Mouse (Mus musculus) heart, postnatal 0 days (tissue): ENCODE measurements around the gene Ankrd44.

ENCODE experiments used
- CTCF ChIP-seq: IDR thresholded peaks from 2 replicates; pipeline ENCODE4 v1.5.1; 2016; ENCODE audit warnings: antibody characterized with exemption, control low read depth, low read depth
- EP300 ChIP-seq: IDR thresholded peaks from 2 replicates; pipeline ENCODE4 v1.6.1; 2016; ENCODE audit warnings: antibody characterized with exemption, low read depth

DNA sequence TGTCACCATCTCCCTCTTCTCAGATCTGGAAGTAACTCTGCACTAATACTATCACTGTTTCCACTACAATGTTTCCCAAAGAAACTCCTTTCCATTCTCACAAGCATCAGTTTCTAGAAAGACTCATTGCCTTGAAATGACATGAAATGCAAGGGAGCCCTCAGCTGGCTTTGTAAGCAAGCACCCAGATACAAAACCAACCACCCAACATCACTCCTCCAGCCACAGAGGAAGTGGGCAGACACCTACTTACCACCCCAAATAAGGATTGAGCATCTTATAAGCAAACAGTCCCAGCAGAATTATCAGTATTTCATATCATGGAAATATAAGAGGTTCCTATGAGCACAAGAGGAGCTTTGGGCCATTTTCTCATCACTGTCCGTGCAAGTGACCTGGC, 71.8 kb downstream of the Ankrd44 start:
- TF ChIP-seq CTCF (no peak), EP300 (no peak)
